Mouse (Mus musculus): ENCODE results near the gene Fscb.

Fscb gene

DNA sequence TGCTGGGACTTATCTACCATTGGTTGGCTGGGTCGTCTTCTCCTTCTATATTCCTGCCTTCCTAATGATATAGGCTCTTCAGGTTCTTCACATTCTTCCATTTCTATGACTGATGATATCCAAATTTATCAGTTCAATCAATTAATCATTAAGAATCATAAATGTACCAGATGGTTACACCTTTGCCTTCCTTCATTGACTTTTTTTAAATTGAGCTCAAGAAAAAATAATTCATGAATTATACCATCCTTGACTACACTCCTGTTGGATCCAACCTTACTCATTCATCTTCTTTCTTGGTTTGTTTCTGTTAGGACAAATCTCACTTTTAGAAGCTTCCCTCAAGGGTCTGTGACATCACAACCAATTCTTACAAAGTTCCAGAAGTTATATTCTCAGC is at the start of gene Fscb:
Fscb (minus strand) TSS at position 101 of the 400 bp plus-strand sequence.
- DNase-seq (ENCODE audit: low spot score): no peak

DNA sequence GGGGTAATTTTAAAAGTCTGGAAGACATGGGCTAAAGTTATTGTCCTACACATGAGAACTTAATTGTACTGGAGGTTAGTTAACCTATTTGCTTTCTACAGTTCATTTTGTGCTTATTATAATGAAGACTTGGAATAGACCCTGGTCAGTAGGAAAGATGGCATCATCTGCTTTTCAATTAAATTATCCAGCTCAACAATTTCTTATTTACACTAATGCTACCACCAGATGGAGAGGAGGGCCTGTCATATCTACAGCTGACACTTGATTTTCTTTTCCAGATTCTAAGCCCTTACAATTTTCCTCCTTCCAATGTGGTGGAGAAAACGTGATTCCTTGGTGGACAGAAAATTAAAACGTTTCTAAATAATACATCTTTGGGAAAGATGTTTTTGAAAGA is 42.3 kb upstream of the Fscb start:
- no peak for DNase-seq (ENCODE audit: low spot score)

DNA sequence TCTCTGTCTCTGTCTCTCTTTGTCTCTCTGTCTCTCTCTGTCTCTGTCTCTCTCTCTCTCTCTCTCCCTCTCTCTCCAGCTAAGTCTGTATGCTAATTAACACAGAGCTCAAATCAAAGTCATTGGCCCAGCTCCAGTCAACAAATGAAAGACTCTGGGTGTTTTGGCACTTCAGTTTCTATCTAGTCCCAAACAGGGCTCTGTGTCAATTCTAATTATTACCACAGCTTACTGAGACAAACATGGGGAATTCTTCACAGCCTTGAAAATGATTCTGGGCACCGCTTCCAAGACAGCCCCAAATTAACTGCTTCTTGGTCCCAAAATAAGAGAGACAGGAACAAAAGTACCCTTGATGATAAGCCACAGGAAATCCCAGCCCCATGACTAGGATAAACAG is 38.9 kb upstream of the Fscb start:
- DNase-seq (ENCODE audit: low spot score): no peak

DNA sequence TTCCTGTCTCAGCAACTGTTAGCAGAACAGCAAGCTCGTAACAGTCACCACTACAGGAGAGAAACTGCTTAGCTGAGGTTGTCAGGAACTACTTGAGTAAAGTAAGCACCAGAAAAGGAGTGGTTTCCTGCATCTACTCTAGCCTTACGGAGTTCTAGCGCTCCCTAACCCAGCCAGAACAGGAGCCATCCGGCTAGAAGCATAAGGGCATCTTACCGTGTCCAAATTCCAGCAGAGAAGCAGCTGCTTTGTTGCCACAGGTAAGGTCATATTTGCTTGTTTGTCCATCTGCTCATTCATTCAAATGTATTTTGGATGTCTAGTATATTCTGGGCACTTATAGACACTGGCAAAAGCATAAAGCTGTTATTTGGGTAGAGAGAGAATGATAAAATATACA is 23.2 kb upstream of the Fscb start:
- DNase-seq (ENCODE audit: low spot score): no peak

DNA sequence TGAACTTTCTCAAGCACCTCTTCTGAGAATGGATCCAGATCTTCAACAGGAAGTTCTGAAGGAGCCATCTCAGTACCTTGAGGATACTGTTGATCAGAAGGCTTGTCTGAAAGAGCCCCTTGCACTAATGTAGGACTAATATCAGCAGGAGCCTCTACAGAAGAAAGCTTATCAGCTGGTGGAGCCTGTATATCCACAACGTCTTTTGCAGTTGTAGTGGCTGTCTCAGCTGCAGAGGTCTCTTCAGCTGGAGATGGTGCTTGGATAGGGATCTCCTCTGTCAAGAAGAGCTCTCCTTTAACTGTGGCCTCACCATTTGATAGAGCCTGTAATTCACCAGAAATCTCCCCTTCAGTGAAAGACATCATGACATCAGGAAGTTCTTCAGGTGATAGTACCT is 875 bp downstream of the Fscb start:
- no peak for DNase-seq (ENCODE audit: low spot score)

DNA sequence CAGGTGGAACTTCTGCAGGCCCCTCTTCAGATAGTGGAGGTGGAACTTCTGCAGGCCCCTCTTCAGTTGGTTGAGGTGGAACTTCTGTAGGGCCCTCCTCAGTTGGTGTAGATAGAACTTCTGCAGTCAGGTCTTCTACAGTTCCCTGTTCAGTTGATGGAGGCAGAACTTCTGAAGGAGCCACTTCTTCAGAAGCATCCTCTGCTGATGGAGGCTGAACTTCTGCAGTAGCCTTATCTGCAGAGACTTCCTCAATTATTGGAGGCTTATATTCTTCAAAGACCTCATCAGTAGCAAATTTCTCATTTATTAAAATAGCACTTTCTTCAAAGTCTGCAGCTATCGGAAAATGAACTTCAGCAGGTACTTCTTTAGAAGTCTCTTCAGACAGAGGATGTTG is 1.4 kb downstream of the Fscb start:
- no peak for DNase-seq (ENCODE audit: low spot score)

DNA sequence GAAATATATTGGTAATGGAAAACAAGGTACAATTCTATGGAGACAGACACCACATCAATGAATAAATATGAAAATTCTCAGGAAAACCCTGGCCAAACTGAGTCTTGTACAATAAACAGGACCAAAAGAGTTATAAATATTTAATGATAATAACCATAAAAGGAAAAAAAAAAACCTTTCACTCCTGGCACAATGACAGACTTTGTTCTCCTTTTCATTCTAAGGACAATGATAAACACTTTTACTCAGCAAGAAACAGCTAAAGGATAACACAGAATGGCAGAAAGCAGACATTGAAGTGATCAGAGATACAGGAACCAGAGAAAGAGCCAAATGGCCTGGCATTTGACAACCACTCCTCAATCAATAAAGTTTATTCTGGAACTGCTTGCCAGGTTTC is 19.3 kb downstream of the Fscb start:
- DNase-seq (ENCODE audit: low spot score): no peak

DNA sequence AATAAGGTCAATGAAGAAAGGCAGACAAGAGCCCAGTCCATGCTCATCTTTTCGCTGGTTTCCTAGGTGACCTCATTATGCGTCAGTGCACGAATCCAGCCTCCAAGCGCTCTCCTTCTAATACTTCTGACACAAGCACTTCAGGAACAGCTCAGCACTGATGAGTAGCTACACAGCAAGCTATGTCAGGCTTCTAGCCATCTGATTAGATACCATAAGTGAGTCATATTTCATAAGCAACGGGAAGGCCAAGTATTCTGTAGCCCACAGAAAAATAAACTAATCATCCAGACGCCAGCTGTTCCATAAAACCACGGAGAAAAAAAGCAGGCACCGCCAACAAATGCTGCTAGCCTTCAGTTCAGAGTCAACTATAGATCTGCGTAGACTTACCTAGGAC is 24.6 kb downstream of the Fscb start:
- no peak for DNase-seq (ENCODE audit: low spot score)

DNA sequence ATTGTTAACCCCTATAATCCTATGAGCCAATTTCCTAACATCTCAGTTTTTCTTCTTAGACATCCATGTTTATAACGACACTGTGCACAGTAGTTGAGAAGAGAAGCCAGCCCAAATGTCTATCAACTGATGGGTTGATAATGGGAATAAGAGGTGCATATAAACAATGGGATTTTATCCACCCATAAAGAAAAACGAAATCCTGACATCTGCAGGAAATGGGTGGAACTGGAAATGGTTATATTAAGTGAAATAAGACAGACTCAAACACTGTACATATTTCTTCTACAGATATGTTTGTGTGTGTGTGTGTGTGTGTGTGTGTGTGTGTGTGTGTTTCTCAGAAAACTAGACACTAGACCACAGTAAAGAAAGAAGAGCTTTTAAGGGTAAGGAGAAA is 37.8 kb downstream of the Fscb start:
- DNase-seq (ENCODE audit: low spot score): no peak

Measured in testis, postnatal 10 days (tissue).